Mouse (Mus musculus) kidney, embryonic 14.5 days (tissue): ENCODE data around the gene Prss38. TPM values are rescaled to one million over a fixed set of nuclear protein-coding genes. Genes with fewer than 3 reads are reported as not detected.

Experiments used
- ATAC-seq: fragments of 200-750 bp; cut with Nextera tagmentation; 2 replicates; pipeline ENCODE4 v1.8.0; 2017; ENCODE audit warnings: moderate number of reproducible peaks, mild to moderate bottlenecking, moderate TSS enrichment, moderate library complexity; ENCODE audit not compliant: low FRiP score, low TSS enrichment
- H3K27ac ChIP-seq: fragments of 300-500 bp; sonication (generic); 2 replicates; pipeline ENCODE4 v1.5.1; 2014; ENCODE audit warnings: low read depth, mild to moderate bottlenecking, low read length, moderate library complexity, mixed read lengths
- H3K27me3 ChIP-seq: fragments of 300-500 bp; sonication (generic); 2 replicates; pipeline ENCODE4 v1.6.1; 2014; ENCODE audit warnings: mild to moderate bottlenecking, low read length; ENCODE audit not compliant: control insufficient read depth, insufficient read depth
- H3K36me3 ChIP-seq: fragments of 300-500 bp; sonication (generic); 2 replicates; pipeline ENCODE4 v1.6.1; 2014; ENCODE audit warnings: low read length, mixed read lengths; ENCODE audit not compliant: control insufficient read depth, insufficient read depth
- H3K4me1 ChIP-seq: fragments of 300-500 bp; sonication (generic); 2 replicates; pipeline ENCODE4 v1.6.1; 2014; ENCODE audit warnings: low read length, mixed read lengths; ENCODE audit not compliant: control insufficient read depth, insufficient read depth
- H3K4me2 ChIP-seq: fragments of 300-500 bp; sonication (generic); replicated peaks from 2 replicates; pipeline ENCODE4 v1.6.1; 2014; ENCODE audit warnings: low read depth, mild to moderate bottlenecking, low read length
- H3K4me3 ChIP-seq: fragments of 300-500 bp; sonication (generic); 2 replicates; pipeline ENCODE4 v1.5.1; 2014; ENCODE audit warnings: mild to moderate bottlenecking, low read length
- H3K9ac ChIP-seq: fragments of 300-500 bp; sonication (generic); 2 replicates; pipeline ENCODE4 v1.6.1; 2014; ENCODE audit warnings: low read depth, mild to moderate bottlenecking, low read length, moderate library complexity
- H3K9me3 ChIP-seq: fragments of 300-500 bp; sonication (generic); 2 replicates; pipeline ENCODE4 v1.6.1; 2016; ENCODE audit warnings: low read length; ENCODE audit not compliant: control insufficient read depth
- WGBS: fragments of 180-500 bp; shearing (Covaris S2); extraction: QIAGEN DNeasy Blood & Tissue Kit; methylation state at CpG from one replicate; pipeline ENCODE4 v1.1.7; 2014; 5-methylcytosine and 5-hydroxymethylcytosine counted together
- polyA plus RNA-seq: library from polyadenylated mRNA; unstranded; fragments of >200 nt; fragmentation: Nextera tagmentation; extraction: Ambion mirVana; gene quantifications from 2 replicates; pipeline ENCODE4 v1.2.1, GENCODE M21; 2014

Gene Prss38
- polyA plus RNA-seq, 1 experiment from 2014 or later: not detected

DNA sequence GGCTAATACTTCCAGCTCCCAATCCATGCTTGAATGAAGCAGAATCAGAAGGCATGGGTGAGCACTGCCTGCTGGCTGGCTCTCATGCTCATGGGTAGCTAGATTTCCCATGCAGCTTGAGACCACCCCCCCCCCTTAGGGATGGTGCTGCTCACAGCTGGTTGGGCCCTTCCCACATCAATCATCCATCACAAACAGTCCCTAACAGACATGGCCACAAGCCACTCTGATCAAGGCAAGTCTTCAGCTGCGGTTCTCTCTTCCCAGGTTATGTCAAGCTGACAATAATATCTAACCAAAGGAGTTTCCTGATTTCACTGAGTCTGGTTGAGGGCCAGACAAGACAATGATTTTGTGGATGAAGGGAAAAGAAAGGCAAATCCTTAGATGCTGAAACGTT, 25.4 kb upstream of the Prss38 start:
- H3K4me3 ChIP-seq: no peak overlapping the region
- no peak overlapping the region for H3K4me2 ChIP-seq
- no peaks in the 10 kb centered on the region for H3K27me3 ChIP-seq
- 83% methylated on average over 2 of the region's 2 CpGs for WGBS
- no peak overlapping the region for H3K27ac ChIP-seq
- no peak for ATAC-seq
- H3K36me3 ChIP-seq: peaks cover 6% of the 10 kb centered on the region
- H3K4me1 ChIP-seq: 0 out of 2 replicates have a peak, but pooled peaks cover 6% of the 10 kb centered on the region
- H3K9me3 ChIP-seq: no peaks in the 10 kb centered on the region
- H3K9ac ChIP-seq: no peak overlapping the region

DNA sequence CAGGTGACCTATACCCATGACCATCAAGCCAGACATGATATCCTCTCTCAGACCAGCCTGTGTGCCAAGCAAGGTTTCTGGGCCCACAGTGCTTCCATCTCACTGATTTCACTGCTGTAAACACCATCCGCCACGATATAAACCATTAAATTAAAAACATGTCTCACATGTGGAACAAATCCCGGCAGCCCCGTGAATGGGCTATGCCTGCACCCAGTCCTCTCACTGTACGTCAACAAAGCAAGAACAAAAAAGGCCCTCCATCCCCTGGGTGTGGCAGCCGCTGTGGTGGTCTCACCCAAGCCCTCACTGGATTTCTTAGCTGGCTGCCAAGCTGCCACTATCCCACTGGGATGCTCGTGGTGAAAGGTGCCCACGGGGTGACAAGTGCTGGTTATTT, 24.4 kb upstream of the Prss38 start:
- H3K9me3 ChIP-seq: no peaks in the 10 kb centered on the region
- peaks cover 2% of the 10 kb centered on the region; the same call in 1 of the 2 replicates for H3K36me3 ChIP-seq
- no peak overlapping the region for H3K9ac ChIP-seq
- no peak overlapping the region for H3K4me2 ChIP-seq
- H3K27me3 ChIP-seq: no peaks in the 10 kb centered on the region
- H3K27ac ChIP-seq: no peak overlapping the region
- no peak overlapping the region for H3K4me3 ChIP-seq
- WGBS: 81% methylated on average over 8 of the region's 8 CpGs
- no peak for ATAC-seq
- H3K4me1 ChIP-seq: 0 out of 2 replicates have a peak, but pooled peaks cover 6% of the 10 kb centered on the region

GRCm38 (mm10) chr11:59397536-59398371, 22.3 kb upstream of the Prss38 start:
- H3K27me3 ChIP-seq: no peaks in the 10 kb centered on the region
- H3K36me3 ChIP-seq: no peaks in the 10 kb centered on the region
- WGBS: 48% methylated on average over 22 of the region's 22 CpGs
- H3K4me2 ChIP-seq: no peak overlapping the region
- H3K4me3 ChIP-seq: no peak overlapping the region
- H3K9ac ChIP-seq: no peak overlapping the region
- H3K4me1 ChIP-seq: peaks cover 13% of the 10 kb centered on the region; the same call in 1 of the 2 replicates
- no peak overlapping the region for H3K27ac ChIP-seq
- no peaks in the 10 kb centered on the region for H3K9me3 ChIP-seq
- ATAC-seq: no peak

GRCm38 (mm10) chr11:59394451-59394850, 19.0 kb upstream of the Prss38 start:
- no peak overlapping the region for H3K4me3 ChIP-seq
- no peaks in the 10 kb centered on the region for H3K27me3 ChIP-seq
- H3K9me3 ChIP-seq: no peaks in the 10 kb centered on the region
- no peak overlapping the region for H3K4me2 ChIP-seq
- no peak overlapping the region for H3K9ac ChIP-seq
- 82% methylated on average over 5 of the region's 5 CpGs for WGBS
- no peak overlapping the region; the same call in 1 of the 2 replicates for H3K27ac ChIP-seq
- H3K36me3 ChIP-seq: no peaks in the 10 kb centered on the region
- ATAC-seq: no peak
- H3K4me1 ChIP-seq: peaks cover 13% of the 10 kb centered on the region; the same call in 1 of the 2 replicates

GRCm38 (mm10) chr11:59393591-59393990, 18.1 kb upstream of the Prss38 start:
- no peaks in the 10 kb centered on the region for H3K36me3 ChIP-seq
- WGBS: 36% methylated on average over 9 of the region's 9 CpGs
- no peak overlapping the region for H3K9ac ChIP-seq
- no peaks in the 10 kb centered on the region for H3K27me3 ChIP-seq
- peaks cover 13% of the 10 kb centered on the region; the same call in 1 of the 2 replicates for H3K4me1 ChIP-seq
- no peak overlapping the region for H3K27ac ChIP-seq
- H3K4me2 ChIP-seq: no peak overlapping the region; the same call in 1 of the 2 replicates
- no peak overlapping the region for H3K4me3 ChIP-seq
- no peaks in the 10 kb centered on the region for H3K9me3 ChIP-seq
- no peak; the same call in 1 of the 2 replicates for ATAC-seq

DNA sequence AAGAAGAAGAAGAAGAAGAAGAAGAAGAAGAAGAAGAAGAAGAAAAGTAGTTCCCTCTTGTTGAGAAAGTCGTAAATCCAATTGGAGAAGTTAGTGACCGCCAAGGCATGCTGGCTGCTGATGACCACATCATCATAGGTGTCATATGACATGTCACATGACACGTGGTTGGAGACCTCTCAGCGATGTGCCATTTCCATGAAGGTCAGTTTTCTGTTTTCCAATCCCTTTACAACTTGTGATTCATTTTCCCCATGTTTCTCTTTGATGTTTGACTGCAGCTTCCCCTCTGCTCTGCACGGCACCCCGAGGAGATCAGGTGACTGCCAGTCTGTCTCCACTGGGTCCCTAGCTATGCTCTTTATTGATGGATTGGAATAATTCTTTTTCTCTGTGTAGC, 16.8 kb upstream of the Prss38 start:
- Histone ChIP-seq H3K4me1 (peaks cover 8% of the 10 kb centered on the region; the same call in 1 of the 2 replicates), H3K9ac (no peak overlapping the region), H3K4me2 (no peak overlapping the region), H3K27ac (no peak overlapping the region), H3K4me3 (no peak overlapping the region), H3K27me3 (no peaks in the 10 kb centered on the region), H3K9me3 (no peaks in the 10 kb centered on the region), H3K36me3 (no peaks in the 10 kb centered on the region)
- ATAC-seq: no peak
- 43% methylated on average over 6 of the region's 6 CpGs for WGBS

DNA sequence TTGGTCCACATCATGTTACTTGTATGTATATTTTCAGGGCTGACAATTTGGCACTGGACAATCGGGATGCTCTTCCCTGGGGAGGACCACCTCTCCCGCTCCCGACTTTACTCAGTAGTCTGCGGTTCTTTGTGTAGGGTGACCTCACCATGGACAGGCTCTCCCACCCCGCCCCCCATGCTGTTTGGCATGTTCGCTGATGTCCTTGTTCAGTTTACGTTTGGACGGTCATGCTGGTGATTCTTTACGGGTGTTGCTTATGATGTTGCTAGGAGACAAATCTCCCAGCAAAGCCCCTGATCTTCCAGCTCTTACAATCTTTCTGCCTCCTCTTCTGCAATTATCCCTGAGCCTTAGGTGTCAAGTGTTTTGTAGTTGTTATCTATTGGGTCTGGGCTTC, 15.0 kb upstream of the Prss38 start:
- Histone ChIP-seq H3K9ac (no peak overlapping the region), H3K27me3 (no peaks in the 10 kb centered on the region), H3K4me2 (no peak overlapping the region), H3K4me1 (peaks cover 13% of the 10 kb centered on the region; the same call in 1 of the 2 replicates), H3K36me3 (no peaks in the 10 kb centered on the region), H3K9me3 (no peaks in the 10 kb centered on the region), H3K27ac (no peak overlapping the region), H3K4me3 (no peak overlapping the region)
- no peak for ATAC-seq
- WGBS: 51% methylated on average over 9 of the region's 9 CpGs

DNA sequence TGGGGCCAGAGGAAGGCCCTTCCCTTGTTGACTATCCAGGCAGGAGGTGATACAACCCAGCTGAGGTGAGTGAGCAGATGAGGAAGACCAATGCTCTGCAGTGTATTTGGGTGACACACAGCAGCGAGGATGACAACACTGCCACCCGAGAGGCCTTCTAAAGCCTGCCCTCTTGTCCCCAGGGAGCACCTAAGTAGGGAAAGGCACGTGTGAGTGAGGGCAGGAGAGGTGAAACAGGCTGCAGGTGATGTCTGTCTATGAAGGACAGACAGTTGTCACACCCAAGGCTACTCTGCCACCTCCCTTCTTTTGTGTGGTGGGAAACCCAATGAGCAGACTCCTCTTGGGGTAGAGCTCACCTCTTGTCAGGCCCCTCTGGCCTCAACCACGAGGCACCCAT, 14.2 kb upstream of the Prss38 start:
- Histone ChIP-seq H3K27ac (no peak overlapping the region), H3K9me3 (no peaks in the 10 kb centered on the region), H3K36me3 (no peaks in the 10 kb centered on the region), H3K4me3 (no peak overlapping the region), H3K4me2 (no peak overlapping the region), H3K4me1 (peaks cover 22% of the 10 kb centered on the region), H3K9ac (no peak overlapping the region), H3K27me3 (no peaks in the 10 kb centered on the region)
- ATAC-seq: no peak
- 69% methylated on average over 4 of the region's 4 CpGs for WGBS

- Histone ChIP-seq H3K4me1 (peaks cover 25% of the 10 kb centered on the region), H3K4me2 (no peak overlapping the region), H3K27me3 (no peaks in the 10 kb centered on the region), H3K4me3 (no peak overlapping the region), H3K27ac (no peak overlapping the region), H3K9ac (no peak overlapping the region), H3K36me3 (no peaks in the 10 kb centered on the region), H3K9me3 (no peaks in the 10 kb centered on the region)
- WGBS: 81% methylated on average over 4 of the region's 4 CpGs
- no peak for ATAC-seq
These were observed 13.3 kb upstream of the Prss38 start for GRCm38 (mm10) chr11:59388806-59389205.
